Mouse (Mus musculus) forebrain, embryonic 13.5 days (tissue): ENCODE data around the gene Myh9. TPM values are rescaled to one million over a fixed set of nuclear protein-coding genes. Genes with fewer than 3 reads are reported as not detected.
A peak's percentile ranks its signal among the peaks of the same experiment; 100 is the strongest.

Experiments used
- ATAC-seq: fragments of 200-750 bp; cut with Nextera tagmentation; 2 replicates; pipeline ENCODE4 v1.8.0; 2017
- H3K27ac ChIP-seq: fragments of 300-500 bp; sonication (generic); 2 replicates; pipeline ENCODE4 v1.5.1; 2015; ENCODE audit warnings: inconsistent platforms, mild to moderate bottlenecking, moderate library complexity
- H3K27me3 ChIP-seq: fragments of 300-500 bp; sonication (generic); 2 replicates; pipeline ENCODE4 v1.6.1; 2015; ENCODE audit warnings: mild to moderate bottlenecking, inconsistent platforms
- H3K36me3 ChIP-seq: fragments of 300-500 bp; sonication (generic); 2 replicates; pipeline ENCODE4 v1.6.1; 2015; ENCODE audit warnings: mild to moderate bottlenecking, inconsistent platforms; ENCODE audit not compliant: poor library complexity, severe bottlenecking
- H3K4me1 ChIP-seq: fragments of 300-500 bp; sonication (generic); 2 replicates; pipeline ENCODE4 v1.6.1; 2015; ENCODE audit warnings: inconsistent platforms
- H3K4me2 ChIP-seq: fragments of 300-500 bp; sonication (generic); 2 replicates; pipeline ENCODE4 v1.6.1; 2015; ENCODE audit warnings: inconsistent platforms, mild to moderate bottlenecking, moderate library complexity
- H3K4me3 ChIP-seq: fragments of 300-500 bp; sonication (generic); 2 replicates; pipeline ENCODE4 v1.5.1; 2015; ENCODE audit warnings: mild to moderate bottlenecking, inconsistent platforms
- H3K9ac ChIP-seq: fragments of 300-500 bp; sonication (generic); 2 replicates; pipeline ENCODE4 v1.6.1; 2015; ENCODE audit warnings: mild to moderate bottlenecking, inconsistent platforms
- H3K9me3 ChIP-seq: fragments of 300-500 bp; sonication (generic); replicated peaks from 2 replicates; pipeline ENCODE4 v1.6.1; 2016; ENCODE audit warnings: inconsistent platforms
- WGBS: fragments of 180-500 bp; shearing (Covaris S2); methylation state at CpG from one replicate; pipeline ENCODE4 v1.1.7; 2015; 5-methylcytosine and 5-hydroxymethylcytosine counted together
- polyA plus RNA-seq: library from polyadenylated mRNA; unstranded; fragments of >200 nt; fragmentation: Nextera tagmentation; extraction: Ambion mirVana; gene quantifications from 2 replicates; pipeline ENCODE4 v1.2.1, GENCODE M21; 2015

Gene Myh9
- polyA plus RNA-seq: 13.4 and 14.4 TPM in 2 replicates

GRCm38 (mm10) chr15:77842047-77842843 is at the start of gene Myh9:
TSS of gene Myh9 (minus strand) at chr15:77842175.
- H3K4me2 ChIP-seq: peak within 1 kb of the TSS; percentile 96
- ATAC-seq: peak; percentile 98
- peak within 1 kb of the TSS; percentile 79 for H3K27ac ChIP-seq
- WGBS: under 1% methylated on average over 35 of the region's 46 CpGs
- no peaks in the 10 kb centered on the region for H3K36me3 ChIP-seq
- H3K9me3 ChIP-seq: no peaks in the 10 kb centered on the region
- H3K4me1 ChIP-seq: peaks cover 38% of the 10 kb centered on the region
- H3K4me3 ChIP-seq: peak within 1 kb of the TSS; percentile 90
- no peaks in the 10 kb centered on the region for H3K27me3 ChIP-seq
- H3K9ac ChIP-seq: peak within 1 kb of the TSS; percentile 89

GRCm38 (mm10) chr15:77891766-77892165 is 49.8 kb upstream of the Myh9 start:
- 88% methylated on average over 8 of the region's 8 CpGs for WGBS
- no peak for ATAC-seq
- H3K4me2 ChIP-seq: no peak overlapping the region

GRCm38 (mm10) chr15:77889761-77890422 is 47.9 kb upstream of the Myh9 start:
- Histone ChIP-seq H3K4me3 (no peak overlapping the region), H3K9ac (no peak overlapping the region), H3K9me3 (no peaks in the 10 kb centered on the region), H3K4me2 (no peak overlapping the region), H3K27me3 (no peaks in the 10 kb centered on the region), H3K4me1 (no peaks in the 10 kb centered on the region), H3K36me3 (no peaks in the 10 kb centered on the region), H3K27ac (no peak overlapping the region)
- ATAC-seq: no peak
- 56% methylated on average over 4 of the region's 4 CpGs for WGBS

More at GRCm38 (mm10) chr15:77891766-77892165, 49.8 kb upstream of the Myh9 start:
- H3K36me3 ChIP-seq: no peaks in the 10 kb centered on the region
- no peak overlapping the region for H3K9ac ChIP-seq
- no peaks in the 10 kb centered on the region for H3K9me3 ChIP-seq
- H3K27ac ChIP-seq: no peak overlapping the region
- H3K4me3 ChIP-seq: no peak overlapping the region
- no peaks in the 10 kb centered on the region for H3K4me1 ChIP-seq
- no peaks in the 10 kb centered on the region for H3K27me3 ChIP-seq

DNA sequence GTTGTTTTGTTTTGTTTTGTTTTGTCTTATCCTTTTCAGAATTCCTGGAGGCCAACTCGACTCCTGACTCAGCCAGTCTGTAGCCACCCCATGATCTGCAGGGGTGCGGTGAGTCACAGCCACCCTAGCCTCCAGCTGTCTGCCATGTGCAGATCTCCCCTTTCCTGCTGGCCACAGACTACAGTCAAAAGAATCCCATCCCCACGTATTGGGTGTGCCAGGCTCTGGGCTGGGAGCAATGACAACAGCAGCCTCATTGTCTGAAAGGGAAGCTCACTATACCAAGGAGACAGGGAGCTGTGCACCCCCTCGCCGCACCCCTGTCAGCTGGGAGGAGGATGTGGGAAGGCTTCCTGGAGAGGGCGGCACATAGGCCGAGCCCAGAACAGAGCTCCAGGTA is 46.3 kb upstream of the Myh9 start:
- H3K36me3 ChIP-seq: no peaks in the 10 kb centered on the region
- H3K4me3 ChIP-seq: no peak overlapping the region
- H3K4me1 ChIP-seq: no peaks in the 10 kb centered on the region
- H3K4me2 ChIP-seq: no peak overlapping the region
- no peaks in the 10 kb centered on the region for H3K9me3 ChIP-seq
- 65% methylated on average over 7 of the region's 7 CpGs for WGBS
- ATAC-seq: no peak
- H3K9ac ChIP-seq: no peak overlapping the region
- no peak overlapping the region for H3K27ac ChIP-seq
- H3K27me3 ChIP-seq: no peaks in the 10 kb centered on the region

DNA sequence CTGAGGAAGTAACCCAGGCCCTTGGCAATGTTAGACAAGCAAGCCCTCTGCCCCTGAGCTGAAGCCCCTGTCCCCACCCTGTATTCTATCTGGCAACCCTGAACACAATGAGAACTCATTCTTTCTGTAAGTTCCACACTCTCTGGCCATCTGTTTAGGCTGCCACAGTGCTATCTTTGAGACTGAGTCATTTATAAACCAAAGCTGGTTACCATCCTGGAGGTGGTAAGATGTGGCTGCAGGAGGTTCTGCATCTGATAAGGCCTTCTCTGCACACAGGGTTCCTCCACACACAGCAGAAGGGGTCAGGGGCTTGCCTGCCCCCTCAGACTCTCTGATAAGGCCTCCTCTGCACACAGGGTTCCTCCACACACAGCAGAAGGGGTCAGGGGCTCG is 45.1 kb upstream of the Myh9 start:
- Histone ChIP-seq H3K4me2 (no peak overlapping the region), H3K4me1 (no peaks in the 10 kb centered on the region), H3K4me3 (no peak overlapping the region), H3K27ac (no peak overlapping the region), H3K9ac (no peak overlapping the region), H3K27me3 (no peaks in the 10 kb centered on the region), H3K9me3 (no peaks in the 10 kb centered on the region), H3K36me3 (no peaks in the 10 kb centered on the region)
- ATAC-seq: no peak
- 48% methylated on average over 1 of the region's 1 CpGs for WGBS

DNA sequence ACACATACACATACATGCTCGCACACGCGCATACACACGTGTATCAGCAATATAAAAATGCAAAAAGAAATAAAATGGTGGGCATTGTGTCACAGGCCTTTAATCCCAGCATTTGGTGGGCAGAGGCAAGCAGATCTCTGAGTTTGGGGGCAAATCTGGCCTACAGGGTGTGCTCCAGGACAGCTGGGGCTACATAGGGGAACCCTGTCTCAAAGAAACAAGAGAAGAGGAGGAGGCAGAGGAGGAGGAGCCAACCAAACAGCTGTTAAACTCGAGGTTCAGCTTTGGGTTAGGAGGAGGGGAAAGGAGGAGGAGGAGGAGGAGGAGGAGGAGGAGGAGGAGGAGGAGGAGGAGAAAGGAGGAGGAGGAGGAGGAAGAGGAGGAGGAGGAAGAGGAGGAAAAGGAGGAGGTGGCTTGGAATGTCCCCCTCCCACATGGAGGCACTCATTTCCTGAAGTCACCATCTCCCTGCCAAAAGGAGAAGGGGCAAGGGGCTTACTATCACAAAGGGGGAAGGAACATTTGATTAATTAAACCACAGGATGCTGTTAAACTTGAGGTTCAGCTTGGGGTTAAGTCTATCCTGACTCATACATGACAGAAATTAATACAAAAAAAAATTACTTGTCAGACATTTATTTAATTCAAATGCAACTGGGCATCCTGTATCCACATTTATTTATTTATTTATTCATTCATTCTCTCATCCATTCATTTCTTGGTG is 44.6 kb upstream of the Myh9 start:
- Histone ChIP-seq H3K27me3 (no peaks in the 10 kb centered on the region), H3K9ac (no peak overlapping the region), H3K36me3 (no peaks in the 10 kb centered on the region), H3K4me2 (no peak overlapping the region), H3K4me3 (no peak overlapping the region), H3K27ac (no peak overlapping the region), H3K4me1 (no peaks in the 10 kb centered on the region), H3K9me3 (no peaks in the 10 kb centered on the region)
- ATAC-seq: no peak
- WGBS: 96% methylated on average over 4 of the region's 5 CpGs

- 92% methylated on average over 4 of the region's 4 CpGs for WGBS
- no peaks in the 10 kb centered on the region for H3K36me3 ChIP-seq
- no peak overlapping the region for H3K27ac ChIP-seq
- H3K4me2 ChIP-seq: no peak overlapping the region
- ATAC-seq: no peak
- H3K4me1 ChIP-seq: no peaks in the 10 kb centered on the region
- H3K9ac ChIP-seq: no peak overlapping the region
- no peaks in the 10 kb centered on the region for H3K27me3 ChIP-seq
- no peaks in the 10 kb centered on the region for H3K9me3 ChIP-seq
- no peak overlapping the region for H3K4me3 ChIP-seq
Observed at GRCm38 (mm10) chr15:77885945-77886344, 44.0 kb upstream of the Myh9 start.

- Histone ChIP-seq H3K9ac (no peak overlapping the region), H3K27ac (no peak overlapping the region), H3K36me3 (no peaks in the 10 kb centered on the region), H3K27me3 (no peaks in the 10 kb centered on the region), H3K4me3 (no peak overlapping the region), H3K4me1 (no peaks in the 10 kb centered on the region), H3K9me3 (no peaks in the 10 kb centered on the region), H3K4me2 (no peak overlapping the region)
- ATAC-seq: no peak
- WGBS: 89% methylated on average over 6 of the region's 6 CpGs
Observed at GRCm38 (mm10) chr15:77885159-77885558, 43.2 kb upstream of the Myh9 start.

GRCm38 (mm10) chr15:77883697-77884010 is 41.7 kb upstream of the Myh9 start:
- 85% methylated on average over 4 of the region's 4 CpGs for WGBS
- Histone ChIP-seq H3K4me2 (no peak overlapping the region), H3K4me3 (no peak overlapping the region), H3K9ac (no peak overlapping the region), H3K27ac (no peak overlapping the region), H3K4me1 (no peaks in the 10 kb centered on the region), H3K27me3 (no peaks in the 10 kb centered on the region), H3K9me3 (no peaks in the 10 kb centered on the region), H3K36me3 (no peaks in the 10 kb centered on the region)
- no peak for ATAC-seq

DNA sequence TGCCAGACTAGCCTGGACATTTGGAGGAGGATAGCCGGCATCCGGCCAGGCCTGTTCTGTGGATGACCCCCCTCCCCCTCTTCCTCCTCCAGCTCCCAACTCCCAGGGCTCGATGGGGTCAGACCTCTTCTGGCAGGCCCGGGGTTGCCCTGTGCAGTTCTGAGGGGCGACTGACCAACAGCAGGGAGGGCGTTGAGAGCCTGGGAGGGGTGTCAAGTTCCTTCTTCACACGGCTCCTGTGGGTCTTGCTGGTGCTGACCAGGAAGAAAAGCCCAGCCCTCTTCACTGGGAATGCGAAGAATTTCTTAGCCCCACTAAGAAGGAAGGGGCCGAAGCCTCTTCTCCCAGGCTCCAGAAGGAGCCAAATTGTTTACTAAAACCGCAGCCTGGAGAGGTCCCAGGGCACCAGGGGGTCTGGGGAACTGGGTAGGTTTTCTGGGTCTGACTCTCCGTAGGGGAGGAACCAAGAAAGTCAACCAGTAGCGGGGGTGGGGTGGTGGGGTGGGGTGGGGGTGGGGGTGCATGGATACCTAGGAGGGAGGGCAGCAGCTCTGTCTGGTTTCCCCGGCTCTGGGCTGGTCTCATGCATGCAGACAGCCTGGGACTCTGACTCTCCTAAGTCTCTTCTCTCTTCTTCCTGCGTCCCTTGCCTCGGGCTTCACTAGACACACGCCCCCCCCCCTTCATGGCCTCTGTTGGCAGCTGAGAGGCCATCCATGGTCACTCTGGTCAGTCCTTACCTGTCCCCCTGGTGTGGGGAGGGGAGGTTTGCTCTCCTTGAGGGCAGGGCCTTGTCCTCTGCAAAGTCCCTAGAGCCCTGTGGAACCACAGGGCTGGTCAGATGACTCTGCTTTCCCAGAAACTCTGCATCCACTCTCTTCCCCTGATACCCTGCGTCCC is 41.1 kb upstream of the Myh9 start:
- ATAC-seq: no peak
- Histone ChIP-seq H3K9ac (no peak overlapping the region), H3K4me2 (no peak overlapping the region), H3K36me3 (no peaks in the 10 kb centered on the region), H3K27me3 (no peaks in the 10 kb centered on the region), H3K4me1 (no peaks in the 10 kb centered on the region), H3K27ac (no peak overlapping the region), H3K4me3 (no peak overlapping the region), H3K9me3 (no peaks in the 10 kb centered on the region)
- WGBS: 25% methylated on average over 14 of the region's 17 CpGs

DNA sequence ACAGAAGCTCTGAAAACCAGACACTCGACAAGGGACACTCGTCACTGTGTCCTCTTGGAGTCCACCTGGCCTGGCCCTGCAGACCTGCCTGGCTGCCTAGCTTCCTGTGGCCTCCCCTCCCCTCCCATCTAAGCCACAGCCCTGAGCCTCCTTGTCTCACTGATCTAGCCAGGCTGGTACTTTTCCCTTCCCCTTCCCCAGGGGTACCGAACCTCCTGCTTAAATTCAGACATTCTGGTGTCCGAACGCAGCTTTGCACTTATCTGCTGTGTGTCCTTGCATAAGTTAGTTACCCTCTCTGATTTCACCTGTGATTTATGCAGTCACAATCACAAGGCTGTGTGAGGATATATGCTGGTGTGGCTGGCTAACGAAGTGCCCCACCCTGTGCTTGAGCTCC is 40.3 kb upstream of the Myh9 start:
- Histone ChIP-seq H3K9ac (no peak overlapping the region), H3K4me3 (no peak overlapping the region), H3K27me3 (no peaks in the 10 kb centered on the region), H3K36me3 (no peaks in the 10 kb centered on the region), H3K27ac (no peak overlapping the region), H3K4me1 (no peaks in the 10 kb centered on the region), H3K4me2 (no peak overlapping the region), H3K9me3 (no peaks in the 10 kb centered on the region)
- WGBS: 72% methylated on average over 6 of the region's 6 CpGs
- ATAC-seq: no peak
